Mouse (Mus musculus): ENCODE measurements at regions not wholly inside any gene's neighbourhood (a gene's known extent, or its start where the extent isn't known, plus 50 kb on each side); places are given as distances from the start of the nearest gene placed in this dataset.

DNA sequence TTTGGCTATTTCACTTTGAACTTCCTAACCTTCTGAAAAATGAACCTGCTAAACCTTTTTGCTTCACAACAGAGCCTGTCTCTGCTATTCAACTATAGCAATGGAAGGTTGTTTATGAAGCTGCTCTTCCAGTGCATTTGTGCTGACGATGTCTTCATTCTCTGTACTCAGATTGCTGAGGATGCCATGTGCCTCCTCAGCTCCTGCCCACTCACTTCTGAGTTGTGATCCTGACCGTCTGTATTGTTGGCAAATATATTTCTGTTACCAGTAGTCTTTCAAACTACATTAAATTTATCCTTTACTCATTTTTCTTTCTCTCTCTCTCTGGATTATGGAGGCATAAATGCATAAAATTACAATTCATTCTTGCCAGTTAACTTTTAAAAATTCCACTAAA, 419.2 kb downstream of the Pdha2 start:
- no peak overlapping the region for H3K9ac ChIP-seq (ENCODE audit: low read length)
- no peaks in the 10 kb centered on the region for H3K9me3 ChIP-seq (ENCODE audit: control insufficient read depth, low read length)
- DNase-seq (ENCODE audit: low spot score) (no peak), ATAC-seq (ENCODE audit: low FRiP score, low TSS enrichment) (no peak)
- H3K27me3 ChIP-seq (ENCODE audit: control insufficient read depth, insufficient read depth, low read length), result no peaks in the 10 kb centered on the region
- no peak overlapping the region for H3K27ac ChIP-seq (replicated peaks)
- TF ChIP-seq CTCF (IDR thresholded peaks at IDR 0.05; ENCODE audit: low read depth) (no peak), EP300 (optimal IDR thresholded peaks at IDR 0.05) (no peak)
- no peak overlapping the region for H3K4me3 ChIP-seq (ENCODE audit: low read depth, low read length)
- no peaks in the 10 kb centered on the region for H3K4me1 ChIP-seq (replicated peaks; ENCODE audit: control insufficient read depth, insufficient read depth)
- no peak overlapping the region for H3K4me2 ChIP-seq (replicated peaks; ENCODE audit: low read depth)
- H3K36me3 ChIP-seq (ENCODE audit: control insufficient read depth, insufficient read depth, low read length), result no peaks in the 10 kb centered on the region
- WGBS, result 81% methylated on average over 2 of the region's 2 CpGs

DNA sequence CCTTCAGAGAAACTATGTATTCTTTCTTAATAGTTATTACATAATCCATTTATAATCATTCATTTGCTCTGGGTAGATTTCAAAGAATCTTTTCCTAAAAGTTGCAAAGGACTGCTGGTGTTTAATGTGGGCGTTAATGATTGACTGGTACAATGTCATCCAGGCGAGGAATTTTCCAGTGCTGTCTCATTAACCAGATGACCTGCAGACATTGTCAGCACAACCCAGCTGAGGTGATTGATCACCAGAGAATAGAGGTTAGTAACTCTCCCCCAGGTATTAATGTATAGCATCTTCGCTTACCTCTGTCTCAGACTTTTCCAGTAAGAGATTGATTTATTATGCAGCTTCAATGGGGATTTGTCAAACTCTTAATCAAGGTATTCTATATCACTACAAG, 426.5 kb downstream of the Pdha2 start:
- WGBS, result 54% methylated on average over 3 of the region's 3 CpGs
- H3K36me3 ChIP-seq (ENCODE audit: control insufficient read depth, insufficient read depth, low read length), result no peaks in the 10 kb centered on the region
- no peak overlapping the region for H3K4me3 ChIP-seq (ENCODE audit: low read depth, low read length)
- ATAC-seq (ENCODE audit: low FRiP score, low TSS enrichment), result no peak
- TF ChIP-seq EP300 (optimal IDR thresholded peaks at IDR 0.05) (no peak), CTCF (IDR thresholded peaks at IDR 0.05; ENCODE audit: low read depth) (no peak)
- H3K9ac ChIP-seq (ENCODE audit: low read length), result no peak overlapping the region
- H3K27me3 ChIP-seq (ENCODE audit: control insufficient read depth, insufficient read depth, low read length), result no peaks in the 10 kb centered on the region
- H3K4me2 ChIP-seq (replicated peaks; ENCODE audit: low read depth), result no peak overlapping the region
- H3K4me1 ChIP-seq (replicated peaks; ENCODE audit: control insufficient read depth, insufficient read depth), result no peaks in the 10 kb centered on the region
- H3K27ac ChIP-seq (replicated peaks), result no peak overlapping the region
- no peak for DNase-seq (ENCODE audit: low spot score)
- H3K9me3 ChIP-seq (ENCODE audit: control insufficient read depth, low read length), result no peaks in the 10 kb centered on the region

DNA sequence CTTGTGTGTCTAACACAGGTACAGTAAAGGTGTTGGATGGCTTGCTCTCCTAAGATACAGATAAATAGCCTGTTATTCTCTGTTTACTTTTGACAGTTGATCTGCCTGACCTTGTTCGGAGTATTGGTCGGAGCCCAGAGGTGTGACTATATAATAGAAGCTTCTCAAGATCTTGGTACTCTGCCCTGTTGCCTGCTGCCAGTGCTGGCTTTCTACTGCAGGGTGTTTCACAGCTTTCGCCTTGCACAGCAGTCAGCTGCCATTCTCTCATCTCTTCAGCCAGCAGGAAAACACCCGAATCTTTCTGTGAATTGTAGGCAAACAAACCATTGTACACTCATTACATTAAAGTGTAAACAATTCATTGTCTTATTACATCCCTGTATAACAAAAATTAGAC, 452.1 kb downstream of the Pdha2 start:
- no peaks in the 10 kb centered on the region for H3K4me1 ChIP-seq (replicated peaks; ENCODE audit: control insufficient read depth, insufficient read depth)
- no peak for ATAC-seq (ENCODE audit: low FRiP score, low TSS enrichment)
- no peaks in the 10 kb centered on the region for H3K9me3 ChIP-seq (ENCODE audit: control insufficient read depth, low read length)
- no peak overlapping the region for H3K9ac ChIP-seq (ENCODE audit: low read length)
- no peak for DNase-seq (ENCODE audit: low spot score)
- TF ChIP-seq EP300 (optimal IDR thresholded peaks at IDR 0.05) (no peak), CTCF (IDR thresholded peaks at IDR 0.05; ENCODE audit: low read depth) (no peak)
- H3K4me3 ChIP-seq (ENCODE audit: low read depth, low read length), result no peak overlapping the region
- H3K36me3 ChIP-seq (ENCODE audit: control insufficient read depth, insufficient read depth, low read length), result no peaks in the 10 kb centered on the region
- no peak overlapping the region for H3K27ac ChIP-seq (replicated peaks)
- WGBS, result 57% methylated on average over 4 of the region's 4 CpGs
- H3K4me2 ChIP-seq (replicated peaks; ENCODE audit: low read depth), result no peak overlapping the region
- H3K27me3 ChIP-seq (ENCODE audit: control insufficient read depth, insufficient read depth, low read length), result no peaks in the 10 kb centered on the region

DNA sequence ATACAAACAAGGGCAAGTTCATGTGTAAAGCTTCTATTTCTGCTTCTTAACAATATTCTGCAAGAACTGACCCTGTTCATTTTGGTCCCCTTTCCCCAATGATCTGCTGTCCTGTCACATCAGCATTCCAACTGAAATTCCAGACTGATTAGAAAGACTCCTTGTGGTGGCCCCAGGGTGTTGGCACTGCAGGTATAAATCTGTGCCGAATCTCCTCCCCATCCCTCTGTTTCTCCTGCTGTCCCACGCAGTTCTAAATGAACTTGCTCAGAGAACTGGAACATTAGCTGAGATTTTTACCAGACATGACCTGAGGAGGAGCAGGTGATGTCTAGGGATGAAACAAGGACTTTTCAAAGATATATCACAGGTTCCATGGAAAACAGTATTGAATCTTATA, 467.7 kb downstream of the Pdha2 start:
- ATAC-seq (ENCODE audit: low FRiP score, low TSS enrichment) (no peak), DNase-seq (ENCODE audit: low spot score) (no peak)
- 52% methylated on average over 2 of the region's 2 CpGs for WGBS
- no peak overlapping the region for H3K27ac ChIP-seq (replicated peaks)
- no peaks in the 10 kb centered on the region for H3K9me3 ChIP-seq (ENCODE audit: control insufficient read depth, low read length)
- no peak overlapping the region for H3K9ac ChIP-seq (ENCODE audit: low read length)
- H3K27me3 ChIP-seq (ENCODE audit: control insufficient read depth, insufficient read depth, low read length), result no peaks in the 10 kb centered on the region
- H3K4me3 ChIP-seq (ENCODE audit: low read depth, low read length), result no peak overlapping the region
- no peaks in the 10 kb centered on the region for H3K4me1 ChIP-seq (replicated peaks; ENCODE audit: control insufficient read depth, insufficient read depth)
- TF ChIP-seq CTCF (IDR thresholded peaks at IDR 0.05; ENCODE audit: low read depth), result no peak
- no peak for TF ChIP-seq EP300 (optimal IDR thresholded peaks at IDR 0.05)
- H3K36me3 ChIP-seq (ENCODE audit: control insufficient read depth, insufficient read depth, low read length), result no peaks in the 10 kb centered on the region
- H3K4me2 ChIP-seq (replicated peaks; ENCODE audit: low read depth), result no peak overlapping the region

DNA sequence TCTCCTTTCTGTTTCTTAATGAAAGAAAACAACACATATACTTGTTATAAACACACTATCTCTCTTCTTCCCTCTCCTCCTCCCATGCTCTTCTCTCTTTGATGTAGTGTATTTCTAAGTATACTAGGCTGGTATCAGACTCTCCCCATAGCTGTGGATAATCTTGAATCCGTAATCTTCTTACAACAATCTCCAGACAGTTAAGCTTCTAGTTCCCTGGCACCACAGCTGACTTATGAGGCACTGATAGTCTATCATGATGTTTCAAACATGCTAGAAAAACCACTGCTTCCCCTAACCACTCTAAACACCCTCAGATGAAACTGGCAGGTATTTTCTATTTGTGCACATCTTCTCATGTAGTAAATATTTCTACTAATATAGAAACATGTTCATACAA, 471.7 kb downstream of the Pdha2 start:
- H3K9me3 ChIP-seq (ENCODE audit: control insufficient read depth, low read length), result no peaks in the 10 kb centered on the region
- DNase-seq (ENCODE audit: low spot score) (no peak), ATAC-seq (ENCODE audit: low FRiP score, low TSS enrichment) (no peak)
- WGBS, result 76% methylated on average over 1 of the region's 1 CpGs
- no peak overlapping the region for H3K27ac ChIP-seq (replicated peaks)
- no peaks in the 10 kb centered on the region for H3K4me1 ChIP-seq (replicated peaks; ENCODE audit: control insufficient read depth, insufficient read depth)
- TF ChIP-seq CTCF (IDR thresholded peaks at IDR 0.05; ENCODE audit: low read depth) (no peak), EP300 (optimal IDR thresholded peaks at IDR 0.05) (no peak)
- H3K36me3 ChIP-seq (ENCODE audit: control insufficient read depth, insufficient read depth, low read length), result no peaks in the 10 kb centered on the region
- no peak overlapping the region for H3K9ac ChIP-seq (ENCODE audit: low read length)
- no peak overlapping the region for H3K4me3 ChIP-seq (ENCODE audit: low read depth, low read length)
- H3K27me3 ChIP-seq (ENCODE audit: control insufficient read depth, insufficient read depth, low read length), result no peaks in the 10 kb centered on the region
- no peak overlapping the region for H3K4me2 ChIP-seq (replicated peaks; ENCODE audit: low read depth)

DNA sequence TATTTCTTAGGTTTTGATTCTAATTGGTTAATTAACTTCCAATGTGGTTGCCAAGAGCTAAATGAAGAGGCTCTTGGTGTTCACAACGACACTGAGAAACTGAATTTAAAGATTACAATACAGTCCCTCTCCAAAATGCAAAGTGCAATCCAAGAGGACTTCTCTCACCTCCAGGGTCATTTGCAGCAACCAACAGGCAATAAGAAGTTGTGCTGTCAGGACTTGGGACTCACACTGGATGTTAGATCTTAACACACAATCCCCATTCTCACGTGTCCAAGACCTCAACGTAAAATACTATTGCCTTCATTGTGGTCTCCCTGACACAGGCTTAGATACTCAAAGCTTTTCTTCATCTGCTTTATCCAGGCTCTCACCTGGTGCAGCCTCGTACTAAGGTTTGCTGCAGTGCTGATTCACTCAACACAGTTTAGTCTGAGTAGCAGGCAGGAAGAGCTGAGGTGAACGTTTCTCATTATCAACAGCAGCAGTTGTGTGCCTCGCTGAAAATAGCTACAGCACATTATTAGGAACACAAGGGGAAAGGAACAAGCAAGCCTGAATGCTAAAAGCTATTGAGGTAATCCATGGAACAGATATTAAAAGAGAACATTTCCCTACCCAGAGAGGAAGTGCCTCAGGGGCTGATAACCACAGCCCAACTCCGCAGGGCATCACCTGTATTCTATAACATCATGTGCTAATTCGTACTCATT, 473.3 kb downstream of the Pdha2 start:
- Histone ChIP-seq H3K27ac (replicated peaks) (no peak overlapping the region), H3K4me1 (replicated peaks; ENCODE audit: control insufficient read depth, insufficient read depth) (no peaks in the 10 kb centered on the region), H3K27me3 (ENCODE audit: control insufficient read depth, insufficient read depth, low read length) (no peaks in the 10 kb centered on the region), H3K9ac (ENCODE audit: low read length) (no peak overlapping the region), H3K4me2 (replicated peaks; ENCODE audit: low read depth) (no peak overlapping the region), H3K9me3 (ENCODE audit: control insufficient read depth, low read length) (no peaks in the 10 kb centered on the region), H3K36me3 (ENCODE audit: control insufficient read depth, insufficient read depth, low read length) (no peaks in the 10 kb centered on the region), H3K4me3 (ENCODE audit: low read depth, low read length) (no peak overlapping the region)
- 74% methylated on average over 8 of the region's 8 CpGs for WGBS
- TF ChIP-seq EP300 (optimal IDR thresholded peaks at IDR 0.05) (no peak), CTCF (IDR thresholded peaks at IDR 0.05; ENCODE audit: low read depth) (no peak)
- DNase-seq (ENCODE audit: low spot score) (no peak), ATAC-seq (ENCODE audit: low FRiP score, low TSS enrichment) (no peak)

Measured in stomach, postnatal 0 days (tissue).